Mouse (Mus musculus) cortical plate, adult 2 months (tissue): ENCODE measurements around the gene Sc5d.

Experiments used
- CTCF ChIP-seq: fragments of 200-500 bp; IDR thresholded peaks from 2 replicates; pipeline ENCODE4 v1.5.1; 2011; ENCODE audit warnings: mild to moderate bottlenecking, control low read depth, low read length; ENCODE audit not compliant: insufficient read depth; ENCODE audit errors: extremely low read depth
- POLR2A ChIP-seq: fragments of 200-500 bp; IDR thresholded peaks from 2 replicates; pipeline ENCODE4 v1.6.1; 2011; ENCODE audit warnings: mild to moderate bottlenecking, low read length, control low read depth; ENCODE audit not compliant: insufficient read depth; ENCODE audit errors: extremely low read depth

DNA sequence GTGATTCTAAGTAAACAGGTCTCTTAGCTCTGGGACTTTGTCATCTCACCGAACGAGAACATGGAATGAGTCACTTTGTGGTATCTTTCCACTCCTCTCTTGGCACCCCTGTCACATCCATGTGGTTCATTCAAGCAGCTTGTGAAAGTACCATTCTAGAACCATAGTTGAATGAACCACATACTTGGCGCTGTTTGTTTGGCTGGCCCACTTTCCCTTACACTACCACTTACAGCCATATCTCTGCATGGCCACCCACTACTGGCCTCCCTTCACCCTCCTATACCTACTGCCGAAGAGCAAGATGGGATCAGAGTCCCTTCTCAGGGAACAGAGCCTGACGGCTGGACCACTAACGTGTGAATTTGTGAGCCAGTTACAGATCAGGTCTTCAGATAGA is 54.4 kb downstream of the Sc5d start:
- TF ChIP-seq CTCF, result no peak
- no peak for TF ChIP-seq POLR2A
